Mouse (Mus musculus) fat pad, adult 2 months (tissue): ENCODE measurements around the gene Zdhhc20.
A peak's percentile ranks its signal among the peaks of the same experiment; 100 is the strongest.
"Not testable (repeated sequence)": the region's sequence is repeated elsewhere in the genome, so short reads cannot be mapped to it uniquely, and the experiment has no call there.

ENCODE experiments used
- DNase-seq: peaks from one replicate; pipeline ENCODE4 v3.0.0-alpha.2; 2011; ENCODE audit warnings: low read depth, low spot score; ENCODE audit errors: extremely low read depth

Gene Zdhhc20

GRCm38 (mm10) chr14:57892961-57893360 is 2.9 kb upstream of the Zdhhc20 start:
- no peak for DNase-seq

GRCm38 (mm10) chr14:57889541-57890010 is 500 bp downstream of the Zdhhc20 start:
- DNase-seq = no peak

- no peak for DNase-seq
These were observed 2.9 kb downstream of the Zdhhc20 start for GRCm38 (mm10) chr14:57887171-57887570.

GRCm38 (mm10) chr14:57886032-57886431 is 4.0 kb downstream of the Zdhhc20 start:
- DNase-seq = no peak

GRCm38 (mm10) chr14:57883341-57883740 is 6.7 kb downstream of the Zdhhc20 start:
- DNase-seq = no peak

- DNase-seq = no peak
These were observed 7.4 kb downstream of the Zdhhc20 start for GRCm38 (mm10) chr14:57882720-57883119.

- no peak for DNase-seq
These were observed 8.3 kb downstream of the Zdhhc20 start for GRCm38 (mm10) chr14:57881793-57882192.

- DNase-seq = no peak
These were observed 9.0 kb downstream of the Zdhhc20 start for GRCm38 (mm10) chr14:57881074-57881473.

- DNase-seq = no peak
These were observed 12.2 kb downstream of the Zdhhc20 start for GRCm38 (mm10) chr14:57877921-57878320.

GRCm38 (mm10) chr14:57866676-57867276 is 23.3 kb downstream of the Zdhhc20 start:
- DNase-seq = no peak

GRCm38 (mm10) chr14:57865256-57865655 is 24.8 kb downstream of the Zdhhc20 start:
- no peak for DNase-seq

- no peak for DNase-seq
These were observed 26.9 kb downstream of the Zdhhc20 start for GRCm38 (mm10) chr14:57863129-57863528.

- DNase-seq = no peak
These were observed 28.1 kb downstream of the Zdhhc20 start for GRCm38 (mm10) chr14:57861987-57862412.

GRCm38 (mm10) chr14:57859520-57859919 is 30.6 kb downstream of the Zdhhc20 start:
- no peak for DNase-seq

- no peak for DNase-seq
These were observed 31.5 kb downstream of the Zdhhc20 start for GRCm38 (mm10) chr14:57858601-57859000.

GRCm38 (mm10) chr14:57856037-57856436 is 34.0 kb downstream of the Zdhhc20 start:
- not testable (repeated sequence) for DNase-seq

GRCm38 (mm10) chr14:57852961-57853360 is 37.1 kb downstream of the Zdhhc20 start:
- DNase-seq = no peak

- no peak for DNase-seq
These were observed 39.7 kb downstream of the Zdhhc20 start for GRCm38 (mm10) chr14:57850330-57850729.

GRCm38 (mm10) chr14:57848646-57849045 is 41.4 kb downstream of the Zdhhc20 start:
- DNase-seq = no peak

- DNase-seq = not testable (repeated sequence)
These were observed 42.0 kb downstream of the Zdhhc20 start for GRCm38 (mm10) chr14:57848061-57848460.

- DNase-seq = no peak
These were observed 45.5 kb downstream of the Zdhhc20 start for GRCm38 (mm10) chr14:57844535-57844934.

GRCm38 (mm10) chr14:57835157-57835556 is 54.9 kb downstream of the Zdhhc20 start:
- no peak for DNase-seq

- peak; percentile 14 for DNase-seq
These were observed 56.5 kb downstream of the Zdhhc20 start for GRCm38 (mm10) chr14:57833526-57833925.
